Mouse (Mus musculus) embryonic facial prominence, embryonic 14.5 days (tissue): Measurements from ENCODE around the gene Ecpas. TPM values are rescaled to one million over a fixed set of nuclear protein-coding genes. Genes with fewer than 3 reads are reported as not detected.
A peak's percentile ranks its signal among the peaks of the same experiment; 100 is the strongest.

Experiments
- ATAC-seq: fragments of 200-750 bp; cut with Nextera tagmentation; 2 replicates; pipeline ENCODE4 v1.8.0; 2017; ENCODE audit warnings: low read depth, moderate number of reproducible peaks, moderate TSS enrichment
- DNase-seq: peaks from one replicate; pipeline ENCODE4 v3.0.0-alpha.2; 2015; ENCODE audit warnings: low spot score
- H3K27ac ChIP-seq: fragments of 300-500 bp; sonication (generic); replicated peaks from 2 replicates; pipeline ENCODE4 v1.5.1; 2014; ENCODE audit warnings: low read depth, mild to moderate bottlenecking, low read length, moderate library complexity
- H3K27me3 ChIP-seq: fragments of 300-500 bp; sonication (generic); replicated peaks from 2 replicates; pipeline ENCODE4 v1.6.1; 2014; ENCODE audit warnings: low read length; ENCODE audit not compliant: control insufficient read depth, insufficient read depth
- H3K36me3 ChIP-seq: fragments of 300-500 bp; sonication (generic); 2 replicates; pipeline ENCODE4 v1.6.1; 2014; ENCODE audit warnings: low read length, mixed read lengths; ENCODE audit not compliant: control insufficient read depth, insufficient read depth
- H3K4me1 ChIP-seq: fragments of 300-500 bp; sonication (generic); 2 replicates; pipeline ENCODE4 v1.6.1; 2014; ENCODE audit warnings: antibody characterized with exemption, low read length; ENCODE audit not compliant: control insufficient read depth, insufficient read depth
- H3K4me2 ChIP-seq: fragments of 300-500 bp; sonication (generic); 2 replicates; pipeline ENCODE4 v1.6.1; 2014; ENCODE audit warnings: low read depth, mild to moderate bottlenecking, low read length, moderate library complexity, mixed read lengths
- H3K4me3 ChIP-seq: fragments of 300-500 bp; sonication (generic); 2 replicates; pipeline ENCODE4 v1.5.1; 2014; ENCODE audit warnings: low read depth, mild to moderate bottlenecking, low read length
- H3K9ac ChIP-seq: fragments of 300-500 bp; sonication (generic); 2 replicates; pipeline ENCODE4 v1.6.1; 2014; ENCODE audit warnings: low read depth, mild to moderate bottlenecking, low read length, moderate library complexity, mixed read lengths
- H3K9me3 ChIP-seq: fragments of 300-500 bp; sonication (generic); 2 replicates; pipeline ENCODE4 v1.6.1; 2016; ENCODE audit warnings: low read length; ENCODE audit not compliant: control insufficient read depth
- WGBS: fragments of 180-500 bp; shearing (Covaris S2); extraction: QIAGEN DNeasy Blood & Tissue Kit; methylation state at CpG from one replicate; pipeline ENCODE4 v1.1.7; 2014; 5-methylcytosine and 5-hydroxymethylcytosine counted together
- polyA plus RNA-seq: library from polyadenylated mRNA; unstranded; fragments of >200 nt; fragmentation: Nextera tagmentation; extraction: Ambion mirVana; gene quantifications from 2 replicates; pipeline ENCODE4 v1.2.1, GENCODE M21; 2014

Ecpas gene
- polyA plus RNA-seq, 1 experiment from 2014 or later: 42.4 TPM

GRCm38 (mm10) chr4:58867242-58867641, 45.3 kb downstream of the Ecpas start:
- no peaks in the 10 kb centered on the region for H3K9me3 ChIP-seq
- no peaks in the 10 kb centered on the region for H3K27me3 ChIP-seq
- H3K9ac ChIP-seq: no peak overlapping the region
- whole genome bisulfite sequencing: 76% methylated on average over 6 of the region's 6 CpGs
- peaks cover 12% of the 10 kb centered on the region; the same call in 1 of the 2 replicates for H3K36me3 ChIP-seq
- H3K27ac ChIP-seq: no peak overlapping the region
- H3K4me3 ChIP-seq: no peak overlapping the region
- DNase-seq: peak; percentile 66
- ATAC-seq: no peak
- H3K4me2 ChIP-seq: no peak overlapping the region
- no peaks in the 10 kb centered on the region for H3K4me1 ChIP-seq

- Histone ChIP-seq H3K4me1 (no peaks in the 10 kb centered on the region), H3K4me2 (no peak overlapping the region), H3K9me3 (no peaks in the 10 kb centered on the region), H3K9ac (no peak overlapping the region), H3K27me3 (no peaks in the 10 kb centered on the region), H3K27ac (no peak overlapping the region), H3K4me3 (no peak overlapping the region), H3K36me3 (peaks cover 59% of the 10 kb centered on the region)
- DNase-seq (no peak), ATAC-seq (no peak)
- WGBS: 79% methylated on average over 3 of the region's 3 CpGs
Observed at GRCm38 (mm10) chr4:58832908-58833307, 79.6 kb downstream of the Ecpas start.

DNA sequence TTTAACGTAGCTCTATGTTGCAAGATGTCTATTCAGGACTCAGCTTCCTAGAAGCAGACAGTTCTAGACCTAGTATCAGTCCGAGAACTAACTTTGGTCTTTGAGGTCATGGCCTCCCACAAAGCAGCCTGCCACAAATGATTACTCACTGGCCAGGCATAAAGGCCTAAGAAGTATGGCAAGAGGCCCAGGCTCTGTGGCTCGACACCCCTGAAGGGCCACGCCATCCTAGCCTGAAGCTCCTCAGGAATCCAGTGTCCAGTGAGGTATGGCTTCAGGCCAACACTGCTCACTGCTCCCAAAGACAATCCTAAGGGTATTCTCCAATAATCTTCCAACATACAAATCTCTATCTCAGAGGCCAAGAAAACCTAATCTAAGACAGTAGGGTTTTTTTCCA, 86.6 kb downstream of the Ecpas start:
- Histone ChIP-seq H3K4me2 (no peak overlapping the region), H3K4me3 (no peak overlapping the region), H3K36me3 (peaks cover 65% of the 10 kb centered on the region), H3K9ac (no peak overlapping the region), H3K27me3 (no peaks in the 10 kb centered on the region), H3K9me3 (no peaks in the 10 kb centered on the region), H3K27ac (no peak overlapping the region), H3K4me1 (no peaks in the 10 kb centered on the region)
- 83% methylated on average over 4 of the region's 4 CpGs for WGBS
- DNase-seq (peak; percentile 5), ATAC-seq (no peak)

DNA sequence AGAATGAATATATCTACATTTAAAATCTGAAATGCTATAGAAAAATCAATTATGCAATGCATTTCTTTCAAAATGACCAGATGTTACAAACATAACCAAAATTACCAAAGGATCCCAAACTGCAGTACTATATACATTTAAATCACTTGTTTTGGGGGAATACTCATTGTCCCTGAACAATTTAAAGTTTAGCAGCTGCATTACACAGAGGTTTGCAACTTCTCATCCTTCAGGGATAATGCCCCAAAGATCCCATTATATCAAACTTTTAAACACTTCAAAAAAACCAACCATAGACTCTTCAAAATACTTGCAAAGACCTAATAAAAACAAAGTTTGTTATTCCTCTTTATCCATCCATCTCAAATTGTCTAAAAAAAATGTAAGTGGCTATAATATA, 124.9 kb downstream of the Ecpas start, which contains the start of gene Olfr267:
Olfr267 (minus strand) TSS at position 101 of the 400 bp plus-strand sequence.
- Histone ChIP-seq H3K27ac (no peak within 1 kb of the TSS), H3K9me3 (no peaks in the 10 kb centered on the region), H3K4me3 (no peak within 1 kb of the TSS), H3K27me3 (no peaks in the 10 kb centered on the region), H3K4me1 (no peaks in the 10 kb centered on the region), H3K36me3 (no peaks in the 10 kb centered on the region), H3K9ac (no peak within 1 kb of the TSS), H3K4me2 (no peak within 1 kb of the TSS)
- no peak for ATAC-seq
- no peak for DNase-seq

DNA sequence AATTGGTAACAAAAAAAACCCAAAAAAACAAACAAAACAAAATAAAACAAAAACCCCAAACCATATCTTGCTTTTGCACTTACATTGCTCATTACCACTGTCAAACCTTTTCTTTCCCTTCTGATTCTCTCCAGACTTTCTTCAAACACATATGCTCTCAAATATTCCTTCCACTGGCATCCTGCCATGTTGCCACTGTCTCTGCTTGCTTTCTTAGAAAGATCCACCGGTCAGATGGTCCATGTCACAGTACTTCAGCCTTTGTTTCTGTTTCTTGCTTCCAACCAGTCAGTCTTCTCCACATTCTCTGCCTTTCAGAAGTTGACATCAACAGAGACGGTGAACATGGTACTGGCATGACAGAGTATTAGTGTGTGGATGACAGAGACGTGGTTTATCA, 125.9 kb downstream of the Ecpas start:
- ATAC-seq (no peak), DNase-seq (peak; percentile 4)
- WGBS: 65% methylated on average over 3 of the region's 3 CpGs
- Histone ChIP-seq H3K4me3 (no peak overlapping the region), H3K9ac (no peak overlapping the region), H3K4me1 (no peaks in the 10 kb centered on the region), H3K27ac (no peak overlapping the region), H3K36me3 (no peaks in the 10 kb centered on the region), H3K4me2 (no peak overlapping the region), H3K27me3 (no peaks in the 10 kb centered on the region), H3K9me3 (no peaks in the 10 kb centered on the region)

- peak; percentile 17 for DNase-seq
- no peaks in the 10 kb centered on the region for H3K9me3 ChIP-seq
- no peak overlapping the region for H3K4me3 ChIP-seq
- WGBS: 67% methylated on average over 3 of the region's 3 CpGs
- no peaks in the 10 kb centered on the region for H3K36me3 ChIP-seq
- no peak overlapping the region for H3K9ac ChIP-seq
- H3K27me3 ChIP-seq: no peaks in the 10 kb centered on the region
- H3K4me2 ChIP-seq: no peak overlapping the region
- no peak overlapping the region for H3K27ac ChIP-seq
- ATAC-seq: no peak
- no peaks in the 10 kb centered on the region for H3K4me1 ChIP-seq
Observed at GRCm38 (mm10) chr4:58763417-58763816, 149.1 kb downstream of the Ecpas start.

GRCm38 (mm10) chr4:58749510-58749909, 163.0 kb downstream of the Ecpas start:
- peak; percentile 60; the same call in 1 of the 2 replicates for ATAC-seq
- H3K27ac ChIP-seq: peak overlapping the region; percentile 80
- no peaks in the 10 kb centered on the region for H3K9me3 ChIP-seq
- DNase-seq: peak; percentile 54
- 37% methylated on average over 2 of the region's 2 CpGs for WGBS
- H3K27me3 ChIP-seq: no peaks in the 10 kb centered on the region
- peak overlapping the region; percentile 51 for H3K4me2 ChIP-seq
- H3K9ac ChIP-seq: no peak overlapping the region
- H3K4me3 ChIP-seq: peak overlapping the region; percentile 23
- H3K36me3 ChIP-seq: no peaks in the 10 kb centered on the region
- peaks cover 5% of the 10 kb centered on the region; the same call in 1 of the 2 replicates for H3K4me1 ChIP-seq

- DNase-seq: peak; percentile 88
- peak overlapping the region; percentile 45; the same call in 1 of the 2 replicates for H3K9ac ChIP-seq
- no peaks in the 10 kb centered on the region for H3K27me3 ChIP-seq
- peak overlapping the region; percentile 23 for H3K4me3 ChIP-seq
- no peaks in the 10 kb centered on the region for H3K9me3 ChIP-seq
- H3K4me2 ChIP-seq: peak overlapping the region; percentile 51
- 15% methylated on average over 10 of the region's 10 CpGs for WGBS
- ATAC-seq: peak; percentile 83
- H3K36me3 ChIP-seq: no peaks in the 10 kb centered on the region
- H3K4me1 ChIP-seq: peaks cover 5% of the 10 kb centered on the region; the same call in 1 of the 2 replicates
- peak overlapping the region; percentile 80 for H3K27ac ChIP-seq
Observed at GRCm38 (mm10) chr4:58749101-58749500, 163.4 kb downstream of the Ecpas start.
